Mouse (Mus musculus) left cerebral cortex, postnatal 4 days (tissue): ENCODE data around the gene Galr3. TPM values are rescaled to one million over a fixed set of nuclear protein-coding genes. Genes with fewer than 3 reads are reported as not detected.
A peak's percentile ranks its signal among the peaks of the same experiment; 100 is the strongest.

ENCODE experiments used
- microRNA-seq: library from miRNA; unstranded; fragments of <30 nt; microRNA quantifications from one replicate; pipeline ENCODE4 v1.2.0, GENCODE M21; 2022
- total RNA-seq, 2 experiments: library from RNA; stranded (reverse); gene quantifications; 2 replicates each; pipeline ENCODE4 v1.2.3; 2021

Galr3 gene
- total RNA-seq, 2 experiments from 2014 or later: 1.0 TPM; not detected in 1

Small RNAs within 50 kb of the gene (microRNA-seq; reads per million reads assigned to microRNA genes)
- 6.0 reads per million, percentile 15 among the genes with 10 or more reads in this experiment for gene Mir6956

Other genes starting within 250 kb of the Galr3 start
- 1 to 10 TPM; 5.2 to 5.4 TPM for gene Card10, start 238.8 kb upstream of the Galr3 start, total RNA-seq
- gene Cdc42ep1, start 199.3 kb upstream of the Galr3 start, total RNA-seq: 1 to 10 TPM; 8.3 to 9.1 TPM
- not detected for gene Lgals2, start 186.4 kb upstream of the Galr3 start, total RNA-seq
- gene Gga1, start 164.7 kb upstream of the Galr3 start, total RNA-seq: 10 to 100 TPM; 59.3 to 65.6 TPM
- gene Gm49510, start 142.2 kb upstream of the Galr3 start, total RNA-seq: not detected
- gene Sh3bp1, start 142.1 kb upstream of the Galr3 start, total RNA-seq: 1 to 10 TPM; 5.4 to 6.0 TPM
- gene Pdxp, start 128.0 kb upstream of the Galr3 start, total RNA-seq: 100 to 1,000 TPM; 107 to 117 TPM
- 10 to 100 TPM; 25.2 to 29.4 TPM for gene Lgals1, start 115.2 kb upstream of the Galr3 start, total RNA-seq
- gene Nol12, start 107.0 kb upstream of the Galr3 start, total RNA-seq: 10 to 100 TPM; 46.5 to 47.8 TPM
- 100 to 1,000 TPM in 1 of 2 experiments, 10 to 100 TPM in 1; 98.7 to 106 TPM for gene Triobp, start 94.2 kb upstream of the Galr3 start, total RNA-seq
- gene H1f0, start 13.4 kb upstream of the Galr3 start, total RNA-seq: 10 to 100 TPM; 84.8 to 94.8 TPM
- 10 to 100 TPM; 25.5 to 27.2 TPM for gene Ankrd54, start 21.0 kb downstream of the Galr3 start, total RNA-seq
- gene Eif3l, start 33.3 kb downstream of the Galr3 start, total RNA-seq: 100 to 1,000 TPM; 116 to 122 TPM
- gene Micall1, start 67.0 kb downstream of the Galr3 start, total RNA-seq: 10 to 100 TPM; 61.5 to 66.6 TPM
- 100 to 1,000 TPM; 143 to 152 TPM for gene Polr2f, start 99.1 kb downstream of the Galr3 start, total RNA-seq
- gene 1700088E04Rik, start 99.4 kb downstream of the Galr3 start, total RNA-seq: 10 to 100 TPM; 12.1 to 13.1 TPM
- 10 to 100 TPM; 16.5 to 18.1 TPM for gene Sox10, start 123.4 kb downstream of the Galr3 start, total RNA-seq
- gene Pick1, start 187.3 kb downstream of the Galr3 start, total RNA-seq: 10 to 100 TPM; 63.3 to 69.7 TPM
- gene Gm49486, start 187.5 kb downstream of the Galr3 start, total RNA-seq: 1 to 10 TPM; 1.9 to 2.4 TPM
- gene Slc16a8, start 212.9 kb downstream of the Galr3 start, total RNA-seq: not detected
- gene Baiap2l2, start 243.7 kb downstream of the Galr3 start, total RNA-seq: 10 to 100 TPM in 1 of 2 experiments, 1 to 10 TPM in 1; 10.0 to 11.3 TPM